Mouse (Mus musculus): Measurements from ENCODE around the gene Anapc5. TPM values are rescaled to one million over a fixed set of nuclear protein-coding genes. Genes with fewer than 3 reads are reported as not detected.

The Anapc5 gene
- polyA plus RNA-seq, 1 experiment from 2014 or later, result 484 TPM

DNA sequence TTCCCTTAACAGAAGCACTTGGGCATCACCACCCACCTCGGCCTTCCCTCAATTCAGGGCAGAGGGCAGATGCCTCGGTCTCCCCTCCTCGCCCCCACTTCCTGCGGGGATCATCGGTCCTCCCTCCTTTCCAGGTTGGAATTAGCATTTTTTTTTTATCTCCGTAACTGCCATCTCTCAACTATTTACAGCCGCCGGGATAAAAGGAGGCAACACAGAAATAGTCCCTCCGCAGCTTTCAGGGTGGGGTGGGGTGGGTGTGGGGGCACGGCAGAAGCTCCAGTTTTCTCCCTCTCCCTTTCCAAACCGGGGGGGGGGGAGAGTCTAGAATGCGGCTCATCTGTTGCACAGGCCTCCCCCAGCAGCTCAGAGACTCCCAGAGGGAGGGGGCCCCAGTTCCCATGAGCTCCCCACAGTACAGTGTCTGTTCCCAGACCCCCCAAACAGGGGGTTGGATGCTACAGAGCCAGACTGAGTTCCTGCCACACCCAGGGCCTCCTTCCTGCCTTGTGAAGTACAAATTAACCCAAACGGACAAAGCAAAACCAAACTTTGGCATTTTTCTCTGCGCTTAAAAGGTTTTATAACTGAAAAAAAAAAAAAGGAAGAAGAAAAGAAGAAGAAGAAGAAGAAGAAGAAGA, 45.4 kb downstream of the Anapc5 start:
- WGBS, result 80% methylated on average over 14 of the region's 14 CpGs

GRCm38 (mm10) chr5:122774743-122775611, 46.2 kb downstream of the Anapc5 start:
- H3K9me3 ChIP-seq (ENCODE audit: control insufficient read depth, low read depth, low read length), result no peaks in the 10 kb centered on the region
- H3K36me3 ChIP-seq (ENCODE audit: control insufficient read depth, insufficient read depth, low read length), result no peaks in the 10 kb centered on the region
- H3K4me2 ChIP-seq (replicated peaks; ENCODE audit: low read depth, low read length), result no peak overlapping the region
- WGBS, result 71% methylated on average over 28 of the region's 28 CpGs
- no peaks in the 10 kb centered on the region for H3K27me3 ChIP-seq (ENCODE audit: control insufficient read depth, insufficient read depth, low read length)
- no peak overlapping the region for H3K27ac ChIP-seq (ENCODE audit: low read length)
- peaks cover 10% of the 10 kb centered on the region; the same call in 1 of the 2 replicates for H3K4me1 ChIP-seq (ENCODE audit: control insufficient read depth, insufficient read depth, low read length)
- no peak overlapping the region for H3K9ac ChIP-seq (replicated peaks; ENCODE audit: low read depth, low read length)
- no peak for ATAC-seq (ENCODE audit: insufficient number of reproducible peaks, insufficient read depth, low FRiP score, low read depth)
- H3K4me3 ChIP-seq (ENCODE audit: low read depth, low read length), result no peak overlapping the region

More for the DNA sequence above, 45.4 kb downstream of the Anapc5 start:
- Histone ChIP-seq H3K27ac (ENCODE audit: low read length) (no peak overlapping the region), H3K4me2 (replicated peaks; ENCODE audit: low read depth, low read length) (no peak overlapping the region), H3K36me3 (ENCODE audit: control insufficient read depth, insufficient read depth, low read length) (no peaks in the 10 kb centered on the region), H3K27me3 (ENCODE audit: control insufficient read depth, insufficient read depth, low read length) (no peaks in the 10 kb centered on the region), H3K9me3 (ENCODE audit: control insufficient read depth, low read depth, low read length) (no peaks in the 10 kb centered on the region), H3K4me3 (ENCODE audit: low read depth, low read length) (no peak overlapping the region), H3K9ac (replicated peaks; ENCODE audit: low read depth, low read length) (no peak overlapping the region), H3K4me1 (ENCODE audit: control insufficient read depth, insufficient read depth, low read length) (peaks cover 8% of the 10 kb centered on the region; the same call in 1 of the 2 replicates)
- ATAC-seq (ENCODE audit: insufficient number of reproducible peaks, insufficient read depth, low FRiP score, low read depth), result no peak

GRCm38 (mm10) chr5:122773756-122774155, 47.4 kb downstream of the Anapc5 start:
- no peaks in the 10 kb centered on the region for H3K36me3 ChIP-seq (ENCODE audit: control insufficient read depth, insufficient read depth, low read length)
- no peak overlapping the region for H3K9ac ChIP-seq (replicated peaks; ENCODE audit: low read depth, low read length)
- WGBS, result 75% methylated on average over 11 of the region's 11 CpGs
- no peak overlapping the region for H3K4me3 ChIP-seq (ENCODE audit: low read depth, low read length)
- H3K27ac ChIP-seq (ENCODE audit: low read length), result no peak overlapping the region
- no peak overlapping the region for H3K4me2 ChIP-seq (replicated peaks; ENCODE audit: low read depth, low read length)
- no peaks in the 10 kb centered on the region for H3K9me3 ChIP-seq (ENCODE audit: control insufficient read depth, low read depth, low read length)
- peaks cover 10% of the 10 kb centered on the region; the same call in 1 of the 2 replicates for H3K4me1 ChIP-seq (ENCODE audit: control insufficient read depth, insufficient read depth, low read length)
- H3K27me3 ChIP-seq (ENCODE audit: control insufficient read depth, insufficient read depth, low read length), result no peaks in the 10 kb centered on the region
- ATAC-seq (ENCODE audit: insufficient number of reproducible peaks, insufficient read depth, low FRiP score, low read depth), result no peak

GRCm38 (mm10) chr5:122771428-122771827, 49.7 kb downstream of the Anapc5 start:
- 76% methylated on average over 9 of the region's 9 CpGs for WGBS
- H3K27ac ChIP-seq (ENCODE audit: low read length), result no peak overlapping the region

GRCm38 (mm10) chr5:122770806-122771261, 50.3 kb downstream of the Anapc5 start:
- no peak for ATAC-seq (ENCODE audit: insufficient number of reproducible peaks, insufficient read depth, low FRiP score, low read depth)
- no peak overlapping the region for H3K9ac ChIP-seq (replicated peaks; ENCODE audit: low read depth, low read length)

More at GRCm38 (mm10) chr5:122771428-122771827, 49.7 kb downstream of the Anapc5 start:
- no peak for ATAC-seq (ENCODE audit: insufficient number of reproducible peaks, insufficient read depth, low FRiP score, low read depth)
- Histone ChIP-seq H3K4me3 (ENCODE audit: low read depth, low read length) (no peak overlapping the region), H3K4me2 (replicated peaks; ENCODE audit: low read depth, low read length) (no peak overlapping the region), H3K9me3 (ENCODE audit: control insufficient read depth, low read depth, low read length) (no peaks in the 10 kb centered on the region), H3K27me3 (ENCODE audit: control insufficient read depth, insufficient read depth, low read length) (no peaks in the 10 kb centered on the region), H3K9ac (replicated peaks; ENCODE audit: low read depth, low read length) (no peak overlapping the region), H3K4me1 (ENCODE audit: control insufficient read depth, insufficient read depth, low read length) (peaks cover 6% of the 10 kb centered on the region; the same call in 1 of the 2 replicates), H3K36me3 (ENCODE audit: control insufficient read depth, insufficient read depth, low read length) (no peaks in the 10 kb centered on the region)

GRCm38 (mm10) chr5:122770304-122770703, 50.8 kb downstream of the Anapc5 start:
- Histone ChIP-seq H3K27me3 (ENCODE audit: control insufficient read depth, insufficient read depth, low read length) (no peaks in the 10 kb centered on the region), H3K4me3 (ENCODE audit: low read depth, low read length) (no peak overlapping the region), H3K9me3 (ENCODE audit: control insufficient read depth, low read depth, low read length) (no peaks in the 10 kb centered on the region), H3K36me3 (ENCODE audit: control insufficient read depth, insufficient read depth, low read length) (no peaks in the 10 kb centered on the region), H3K27ac (ENCODE audit: low read length) (peak overlapping the region; percentile 59; the same call in 1 of the 2 replicates), H3K9ac (replicated peaks; ENCODE audit: low read depth, low read length) (no peak overlapping the region), H3K4me1 (ENCODE audit: control insufficient read depth, insufficient read depth, low read length) (peaks cover 6% of the 10 kb centered on the region; the same call in 1 of the 2 replicates), H3K4me2 (replicated peaks; ENCODE audit: low read depth, low read length) (no peak overlapping the region)
- no peak for ATAC-seq (ENCODE audit: insufficient number of reproducible peaks, insufficient read depth, low FRiP score, low read depth)
- 72% methylated on average over 7 of the region's 7 CpGs for WGBS

More at GRCm38 (mm10) chr5:122770806-122771261, 50.3 kb downstream of the Anapc5 start:
- H3K27ac ChIP-seq (ENCODE audit: low read length), result peak overlapping the region; percentile 59; the same call in 1 of the 2 replicates
- no peaks in the 10 kb centered on the region for H3K36me3 ChIP-seq (ENCODE audit: control insufficient read depth, insufficient read depth, low read length)
- peaks cover 6% of the 10 kb centered on the region; the same call in 1 of the 2 replicates for H3K4me1 ChIP-seq (ENCODE audit: control insufficient read depth, insufficient read depth, low read length)
- H3K4me2 ChIP-seq (replicated peaks; ENCODE audit: low read depth, low read length), result no peak overlapping the region
- no peak overlapping the region for H3K4me3 ChIP-seq (ENCODE audit: low read depth, low read length)
- no peaks in the 10 kb centered on the region for H3K27me3 ChIP-seq (ENCODE audit: control insufficient read depth, insufficient read depth, low read length)
- no peaks in the 10 kb centered on the region for H3K9me3 ChIP-seq (ENCODE audit: control insufficient read depth, low read depth, low read length)
- 49% methylated on average over 10 of the region's 10 CpGs for WGBS

DNA sequence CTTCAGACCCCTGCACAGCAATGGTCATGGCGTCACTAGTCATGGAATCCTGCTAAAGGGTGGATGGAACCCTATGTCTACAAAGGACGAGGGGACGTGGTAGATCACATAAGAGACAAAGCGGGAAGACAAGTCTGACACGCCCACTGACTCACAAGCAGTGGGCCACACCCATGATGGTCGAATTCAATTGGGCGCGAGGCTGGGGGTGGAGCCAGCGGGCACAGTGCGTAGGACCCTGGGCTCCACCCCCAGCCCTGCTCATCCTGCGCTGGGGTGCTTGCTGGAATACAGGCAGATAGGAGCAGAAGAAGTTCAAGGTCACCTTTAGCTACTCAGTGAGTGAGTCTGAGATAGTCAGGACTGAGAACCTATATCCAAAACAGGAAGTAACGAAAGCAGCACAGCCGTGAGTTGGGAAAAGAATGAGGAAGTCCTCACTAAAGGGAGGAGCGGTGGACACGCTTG, 52.0 kb downstream of the Anapc5 start:
- Histone ChIP-seq H3K4me3 (ENCODE audit: low read depth, low read length) (no peak overlapping the region), H3K9me3 (ENCODE audit: control insufficient read depth, low read depth, low read length) (no peaks in the 10 kb centered on the region), H3K4me2 (replicated peaks; ENCODE audit: low read depth, low read length) (no peak overlapping the region), H3K27me3 (ENCODE audit: control insufficient read depth, insufficient read depth, low read length) (no peaks in the 10 kb centered on the region), H3K27ac (ENCODE audit: low read length) (no peak overlapping the region), H3K36me3 (ENCODE audit: control insufficient read depth, insufficient read depth, low read length) (no peaks in the 10 kb centered on the region), H3K9ac (replicated peaks; ENCODE audit: low read depth, low read length) (no peak overlapping the region), H3K4me1 (ENCODE audit: control insufficient read depth, insufficient read depth, low read length) (peaks cover 6% of the 10 kb centered on the region; the same call in 1 of the 2 replicates)
- no peak for ATAC-seq (ENCODE audit: insufficient number of reproducible peaks, insufficient read depth, low FRiP score, low read depth)
- WGBS, result 86% methylated on average over 15 of the region's 15 CpGs

DNA sequence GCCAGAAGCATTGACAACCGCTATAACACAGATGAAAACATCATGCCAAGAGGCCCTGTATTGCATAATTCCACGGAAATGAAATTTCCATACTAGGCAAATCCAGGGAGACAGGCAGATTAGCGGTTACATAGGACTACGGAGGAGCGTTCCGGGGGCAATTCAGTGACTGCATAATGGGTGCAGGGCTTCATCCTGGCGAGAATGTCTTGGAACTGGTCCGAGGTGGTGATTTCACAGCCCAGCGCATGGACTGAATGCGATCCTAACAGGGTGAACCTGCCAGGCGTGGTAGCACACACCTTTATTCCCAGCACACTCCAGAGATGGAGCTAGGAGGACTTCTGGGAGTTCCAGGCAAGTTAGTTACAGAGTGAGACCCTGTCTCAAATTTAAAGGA, 53.9 kb downstream of the Anapc5 start:
- Histone ChIP-seq H3K9me3 (ENCODE audit: control insufficient read depth, low read depth, low read length) (no peaks in the 10 kb centered on the region), H3K27ac (ENCODE audit: low read length) (no peak overlapping the region), H3K9ac (replicated peaks; ENCODE audit: low read depth, low read length) (no peak overlapping the region), H3K36me3 (ENCODE audit: control insufficient read depth, insufficient read depth, low read length) (peaks cover 2% of the 10 kb centered on the region; the same call in 1 of the 2 replicates), H3K4me1 (ENCODE audit: control insufficient read depth, insufficient read depth, low read length) (peaks cover 11% of the 10 kb centered on the region; the same call in 1 of the 2 replicates), H3K4me3 (ENCODE audit: low read depth, low read length) (no peak overlapping the region), H3K27me3 (ENCODE audit: control insufficient read depth, insufficient read depth, low read length) (no peaks in the 10 kb centered on the region), H3K4me2 (replicated peaks; ENCODE audit: low read depth, low read length) (no peak overlapping the region)
- ATAC-seq (ENCODE audit: insufficient number of reproducible peaks, insufficient read depth, low FRiP score, low read depth), result no peak
- 95% methylated on average over 11 of the region's 11 CpGs for WGBS

Data from stomach, embryonic 14.5 days (tissue).